Mouse (Mus musculus): ENCODE results near the gene Zfp366.

DNA sequence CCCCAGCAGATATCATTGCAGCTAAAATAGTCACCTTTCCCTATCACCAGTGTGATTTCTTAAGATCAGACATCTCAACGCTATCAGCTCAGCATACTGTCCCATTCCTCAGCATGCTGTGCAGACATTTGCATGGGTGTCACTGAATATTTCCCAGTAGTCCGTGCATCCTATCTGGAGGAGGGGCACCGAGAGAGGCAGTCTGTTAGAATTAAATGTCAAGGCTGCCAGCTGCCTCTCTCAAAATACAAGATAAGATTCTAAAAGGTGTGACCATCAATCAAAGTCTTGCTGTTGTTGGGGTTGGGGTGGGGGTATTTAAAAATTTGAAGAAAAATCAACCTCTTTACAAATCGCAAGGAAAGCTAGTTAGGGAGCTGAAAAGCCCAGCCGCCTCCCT lies 28.4 kb downstream of the Zfp366 start:
- TF ChIP-seq CTCF (IDR thresholded peaks at IDR 0.05; ENCODE audit: low read depth, low read length) (no peak), POLR2A (IDR thresholded peaks at IDR 0.05; ENCODE audit: insufficient read depth, low read length) (no peak)

All from ES-Bruce4 (cell line).